Mouse (Mus musculus) C2C12 (cell line): Measurements from ENCODE around the gene Clec2e. TPM values are rescaled to one million over a fixed set of nuclear protein-coding genes. Genes with fewer than 3 reads are reported as not detected.

Experiments
- H3K27me3 ChIP-seq: one replicate; pipeline ENCODE4 v1.6.1; 2011; ENCODE audit not compliant: control insufficient read depth, insufficient read depth, insufficient read length
- H3K36me3 ChIP-seq: one replicate; pipeline ENCODE4 v1.6.1; 2011; ENCODE audit not compliant: control insufficient read depth, insufficient read depth
- H3K4me3 ChIP-seq: one replicate; pipeline ENCODE4 v1.5.1; 2011; ENCODE audit warnings: mild to moderate bottlenecking, control low read depth; ENCODE audit not compliant: poor library complexity, insufficient read depth, severe bottlenecking
- H3K79me2 ChIP-seq: one replicate; pipeline ENCODE4 v1.6.1; 2011; ENCODE audit not compliant: control insufficient read depth, insufficient read depth
- H3K79me3 ChIP-seq: one replicate; pipeline ENCODE4 v1.6.1; 2011; ENCODE audit warnings: low read depth, control low read depth
- H3ac ChIP-seq: one replicate; pipeline ENCODE3; 2011; ENCODE audit warnings: low read depth; ENCODE audit not compliant: control insufficient read depth, insufficient read length
- CEBPB ChIP-seq: IDR thresholded peaks from one replicate; pipeline ENCODE4 v1.6.1; 2011; ENCODE audit warnings: low read depth, mild to moderate bottlenecking, control low read depth, moderate library complexity
- CTCF ChIP-seq: IDR thresholded peaks from one replicate; pipeline ENCODE4 v1.5.1; 2011; ENCODE audit not compliant: control insufficient read depth, insufficient read depth, insufficient read length
- FOSL1 ChIP-seq: IDR thresholded peaks from one replicate; pipeline ENCODE4 v1.8.0; 2011; ENCODE audit warnings: mild to moderate bottlenecking, low read length; ENCODE audit not compliant: poor library complexity, insufficient read depth, severe bottlenecking
- MAX ChIP-seq: IDR thresholded peaks from one replicate; pipeline ENCODE4 v1.6.1; 2011; ENCODE audit warnings: mild to moderate bottlenecking, control low read depth
- MYOD1 ChIP-seq: IDR thresholded peaks from one replicate; pipeline ENCODE4 v1.6.1; 2011; ENCODE audit warnings: low read depth; ENCODE audit not compliant: control insufficient read depth, insufficient read length
- MYOG ChIP-seq: IDR thresholded peaks from one replicate; pipeline ENCODE4 v1.6.1; 2011; ENCODE audit not compliant: control insufficient read depth, insufficient read length; ENCODE audit errors: extremely low read depth
- USF1 ChIP-seq: IDR thresholded peaks from one replicate; pipeline ENCODE4 v1.6.1; 2011; ENCODE audit warnings: low read depth, mild to moderate bottlenecking, control low read depth, moderate library complexity
- polyA plus RNA-seq: library from polyadenylated mRNA; unstranded; fragments of >200 nt; fragmentation: generic; extraction: Trizol; gene quantifications from one replicate; pipeline ENCODE4 v1.2.1, GENCODE M21; 2012; ENCODE audit warnings: missing spikeins

Clec2e gene
- polyA plus RNA-seq, 1 experiment, result not detected

DNA sequence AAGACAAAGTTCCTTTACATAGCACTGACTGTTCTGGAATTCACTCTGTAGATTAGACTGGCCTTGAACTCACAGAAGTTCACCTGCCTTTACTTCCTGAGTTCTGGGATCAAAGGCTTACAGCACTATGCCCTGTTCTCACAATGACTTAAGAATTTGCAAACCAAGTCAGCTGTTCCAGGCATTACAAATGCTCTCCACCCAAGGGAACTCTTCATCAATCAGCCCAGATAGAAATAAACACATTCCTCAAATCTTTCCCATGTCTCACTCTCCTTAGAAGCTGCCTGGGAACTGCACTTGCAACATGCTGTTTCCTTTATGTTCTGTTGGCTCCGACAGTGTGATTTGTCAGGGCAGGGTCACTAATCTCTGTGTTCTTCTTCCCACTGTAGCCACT lies 13.1 kb upstream of the Clec2e start:
- H3K79me2 ChIP-seq, result no peaks in the 10 kb centered on the region
- no peak for TF ChIP-seq USF1
- TF ChIP-seq FOSL1, result no peak
- TF ChIP-seq MAX, result no peak
- TF ChIP-seq MYOD1, result no peak
- TF ChIP-seq CTCF, result no peak
- TF ChIP-seq CEBPB, result no peak
- H3K36me3 ChIP-seq, result no peaks in the 10 kb centered on the region
- no peak overlapping the region for H3ac ChIP-seq
- H3K27me3 ChIP-seq, result no peaks in the 10 kb centered on the region
- no peak overlapping the region for H3K4me3 ChIP-seq
- no peaks in the 10 kb centered on the region for H3K79me3 ChIP-seq

DNA sequence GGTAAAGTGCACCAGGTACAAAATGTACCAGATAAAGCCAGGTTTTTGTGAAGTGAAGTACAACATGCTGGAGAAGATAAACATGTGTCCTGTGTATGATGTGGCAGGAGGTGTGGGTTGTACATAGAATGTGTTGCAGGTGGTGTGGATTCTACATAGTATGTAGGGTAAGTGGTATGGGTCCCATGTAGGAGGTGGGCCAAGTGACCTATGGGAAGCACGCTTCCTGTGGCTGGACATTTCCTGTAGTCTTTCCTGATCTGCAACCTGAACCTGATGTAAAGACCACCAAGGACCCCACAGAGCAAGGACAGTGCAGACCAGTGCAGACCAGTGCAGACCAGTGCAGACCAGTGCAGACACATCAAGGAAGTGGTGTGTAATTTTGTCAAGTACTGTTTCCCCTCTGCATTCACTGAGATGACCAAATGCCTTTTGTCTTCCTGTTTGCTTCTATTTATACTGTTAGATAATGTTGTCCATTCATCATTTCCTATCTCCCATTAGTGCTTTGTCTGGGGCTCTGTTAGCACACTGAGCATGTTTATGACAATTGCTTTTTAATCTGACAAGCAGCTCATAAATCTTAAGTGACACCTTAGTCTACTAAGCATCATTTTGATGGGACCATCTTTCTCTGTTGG lies 12.4 kb upstream of the Clec2e start:
- no peaks in the 10 kb centered on the region for H3K27me3 ChIP-seq
- TF ChIP-seq USF1 (no peak), CEBPB (no peak), MYOD1 (no peak), FOSL1 (no peak), CTCF (no peak), MAX (no peak), MYOG (no peak)
- H3K79me3 ChIP-seq, result no peaks in the 10 kb centered on the region
- H3K36me3 ChIP-seq, result no peaks in the 10 kb centered on the region
- H3K79me2 ChIP-seq, result no peaks in the 10 kb centered on the region
- no peak overlapping the region for H3ac ChIP-seq
- no peak overlapping the region for H3K4me3 ChIP-seq

DNA sequence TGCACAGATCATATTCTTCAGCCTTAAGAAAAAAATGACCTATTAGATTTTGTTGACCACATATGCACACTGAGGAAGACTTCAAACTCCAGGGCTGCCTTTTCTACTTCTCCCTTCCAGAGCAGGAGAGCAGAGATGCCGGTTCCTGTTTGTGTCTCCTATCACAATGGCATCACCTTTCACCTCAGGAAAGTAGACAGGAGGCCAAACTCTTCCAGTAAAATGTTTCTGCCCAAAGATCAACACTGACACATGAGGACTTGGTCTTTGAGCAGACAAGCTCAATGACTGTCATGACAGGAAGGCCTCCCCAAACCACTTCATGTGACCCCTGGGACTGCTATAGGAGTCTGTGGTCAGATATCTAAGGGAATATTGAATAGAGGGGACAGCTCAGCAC lies 11.8 kb upstream of the Clec2e start:
- no peaks in the 10 kb centered on the region for H3K27me3 ChIP-seq
- H3K4me3 ChIP-seq, result no peak overlapping the region
- H3K36me3 ChIP-seq, result no peaks in the 10 kb centered on the region
- no peak for TF ChIP-seq CTCF
- TF ChIP-seq USF1, result no peak
- no peak for TF ChIP-seq MYOD1
- no peak for TF ChIP-seq MYOG
- no peak for TF ChIP-seq FOSL1
- no peak for TF ChIP-seq CEBPB
- no peak for TF ChIP-seq MAX
- no peaks in the 10 kb centered on the region for H3K79me2 ChIP-seq
- no peaks in the 10 kb centered on the region for H3K79me3 ChIP-seq
- no peak overlapping the region for H3ac ChIP-seq

DNA sequence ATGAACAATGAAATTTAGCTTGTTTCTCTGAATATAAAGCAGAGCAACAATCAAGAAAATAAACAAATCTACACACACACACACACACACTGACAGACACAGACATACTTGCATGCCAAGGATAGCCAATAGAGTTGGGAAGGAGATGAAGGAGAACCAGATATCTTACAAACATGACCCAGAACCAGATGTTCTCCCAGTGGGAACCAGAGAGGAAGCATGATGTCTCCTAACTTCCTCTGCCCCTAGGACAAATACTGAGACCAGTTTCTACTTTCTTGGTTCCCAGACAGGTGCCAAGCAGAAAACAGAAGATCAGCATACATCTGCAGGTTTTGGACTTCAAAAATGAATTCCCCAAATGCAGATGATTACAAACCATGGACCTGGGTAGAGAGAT lies 7.2 kb upstream of the Clec2e start:
- no peaks in the 10 kb centered on the region for H3K79me2 ChIP-seq
- H3ac ChIP-seq, result no peak overlapping the region
- H3K36me3 ChIP-seq, result no peaks in the 10 kb centered on the region
- H3K27me3 ChIP-seq, result no peaks in the 10 kb centered on the region
- no peaks in the 10 kb centered on the region for H3K79me3 ChIP-seq
- no peak for TF ChIP-seq FOSL1
- no peak for TF ChIP-seq CTCF
- TF ChIP-seq CEBPB, result no peak
- no peak for TF ChIP-seq MYOG
- no peak for TF ChIP-seq USF1
- H3K4me3 ChIP-seq, result no peak overlapping the region

DNA sequence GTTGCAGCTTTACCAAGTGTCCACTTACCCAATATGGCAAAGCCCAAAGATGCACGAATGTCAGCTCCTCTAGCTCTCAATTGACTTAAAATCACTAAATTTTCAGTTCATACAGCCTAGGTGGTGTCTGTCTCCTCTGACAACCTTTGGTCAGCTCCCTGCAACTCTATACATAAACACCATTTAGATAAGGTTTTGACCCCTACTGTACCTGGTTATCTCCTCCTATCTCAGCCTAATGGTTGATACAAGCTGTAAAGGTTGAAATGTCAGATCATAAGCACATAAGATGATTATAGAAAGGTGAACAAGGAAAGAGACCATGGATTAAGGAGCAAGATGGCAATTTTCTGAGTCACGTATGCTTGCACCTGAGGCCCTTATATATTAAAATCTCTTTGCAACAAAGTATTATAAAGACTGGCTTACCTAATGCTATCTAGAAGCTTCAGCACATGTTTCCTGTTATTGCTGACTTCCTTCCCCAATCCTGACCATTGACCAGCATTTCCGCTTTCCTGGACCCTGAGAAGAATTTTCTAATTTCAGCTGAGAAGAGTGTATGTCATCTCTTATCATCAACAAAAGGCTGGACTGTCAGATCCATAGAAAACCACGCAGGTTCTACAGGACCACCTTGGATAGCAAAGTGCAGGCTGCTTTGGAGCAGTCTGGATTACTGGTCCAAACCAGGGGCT lies 2.3 kb upstream of the Clec2e start:
- no peak for TF ChIP-seq USF1
- TF ChIP-seq MYOD1, result no peak
- TF ChIP-seq CEBPB, result no peak
- no peak for TF ChIP-seq MYOG
- no peak for TF ChIP-seq MAX
- TF ChIP-seq FOSL1, result no peak
- no peak for TF ChIP-seq CTCF
- Histone ChIP-seq H3K36me3 (no peaks in the 10 kb centered on the region), H3ac (no peak overlapping the region), H3K4me3 (no peak overlapping the region), H3K79me2 (no peaks in the 10 kb centered on the region), H3K79me3 (no peaks in the 10 kb centered on the region), H3K27me3 (no peaks in the 10 kb centered on the region)

DNA sequence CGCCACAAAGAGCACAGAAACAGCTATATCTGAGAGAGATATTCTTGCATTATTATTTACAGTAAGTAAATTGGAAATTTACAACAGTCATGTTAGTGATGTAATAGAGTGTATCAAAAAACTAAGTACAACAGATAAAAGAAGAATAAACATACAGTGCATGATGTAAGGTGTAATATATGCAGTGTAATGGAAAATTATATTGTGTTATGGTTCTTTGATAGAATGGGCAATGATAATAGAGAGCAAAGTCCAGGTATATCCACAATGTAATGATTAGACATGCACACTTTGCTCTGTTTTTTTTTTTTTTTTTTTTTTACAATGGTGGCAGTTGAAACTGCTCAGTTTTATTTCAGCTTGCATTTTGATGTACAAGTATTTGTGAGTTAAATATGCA lies 891 bp upstream of the Clec2e start:
- Histone ChIP-seq H3K79me2 (no peaks in the 10 kb centered on the region), H3K79me3 (no peaks in the 10 kb centered on the region), H3K4me3 (no peak overlapping the region), H3K36me3 (no peaks in the 10 kb centered on the region), H3K27me3 (no peaks in the 10 kb centered on the region), H3ac (no peak overlapping the region)
- no peak for TF ChIP-seq FOSL1
- no peak for TF ChIP-seq CTCF
- no peak for TF ChIP-seq USF1
- no peak for TF ChIP-seq MYOG
- TF ChIP-seq MAX, result no peak
- no peak for TF ChIP-seq CEBPB
